Mouse (Mus musculus): ENCODE data around the gene Csad.

Gene Csad

GRCm38 (mm10) chr15:102204674-102205505 is at the start of gene Csad:
TSS of gene Csad (minus strand) at chr15:102204724.
- no peak for DNase-seq

- no peak for DNase-seq
Measured at GRCm38 (mm10) chr15:102250521-102250920, 46.0 kb upstream of the Csad start.

GRCm38 (mm10) chr15:102249967-102250366 is 45.4 kb upstream of the Csad start:
- no peak for DNase-seq

- no peak for DNase-seq
Measured at GRCm38 (mm10) chr15:102249251-102249691, 44.7 kb upstream of the Csad start.

GRCm38 (mm10) chr15:102248812-102249191 is 44.3 kb upstream of the Csad start:
- DNase-seq: no peak

DNA sequence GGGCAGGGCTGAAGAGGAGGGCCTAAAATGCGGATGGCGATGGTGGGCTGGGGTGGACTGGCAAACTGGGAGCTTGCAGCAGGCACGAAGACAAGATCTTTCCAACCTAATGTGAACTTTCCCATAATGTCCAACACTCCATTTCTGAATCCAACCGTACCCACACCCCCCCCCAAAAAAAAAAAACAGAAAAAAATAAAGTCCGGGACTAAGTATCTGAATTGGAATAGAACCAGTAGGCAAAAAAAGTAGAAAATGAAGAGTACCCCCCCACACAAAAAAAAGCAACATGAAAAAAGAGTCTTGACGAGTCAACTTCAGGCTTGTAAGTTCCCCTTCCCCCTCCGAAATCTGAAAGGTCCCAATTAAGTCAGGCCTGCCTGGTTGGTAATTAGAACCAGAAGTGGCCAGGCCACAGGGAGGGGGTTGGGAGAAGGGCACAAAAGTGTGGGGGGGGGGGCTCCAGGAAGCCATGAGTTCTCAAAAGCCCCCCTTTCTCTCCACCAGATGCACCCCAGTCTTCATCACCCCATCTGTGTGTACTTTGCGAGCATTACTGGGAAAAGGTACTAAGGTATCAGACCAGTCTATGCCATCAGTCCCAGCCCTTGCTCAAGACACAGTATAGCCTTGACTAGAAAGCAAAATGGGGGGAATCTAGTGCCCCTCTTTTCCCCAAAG is 43.7 kb upstream of the Csad start:
- DNase-seq: no peak

GRCm38 (mm10) chr15:102247252-102248130 is 43.0 kb upstream of the Csad start:
- DNase-seq: peak; percentile 53

- peak; percentile 72 for DNase-seq
Measured at GRCm38 (mm10) chr15:102246866-102247251, 42.3 kb upstream of the Csad start.

DNA sequence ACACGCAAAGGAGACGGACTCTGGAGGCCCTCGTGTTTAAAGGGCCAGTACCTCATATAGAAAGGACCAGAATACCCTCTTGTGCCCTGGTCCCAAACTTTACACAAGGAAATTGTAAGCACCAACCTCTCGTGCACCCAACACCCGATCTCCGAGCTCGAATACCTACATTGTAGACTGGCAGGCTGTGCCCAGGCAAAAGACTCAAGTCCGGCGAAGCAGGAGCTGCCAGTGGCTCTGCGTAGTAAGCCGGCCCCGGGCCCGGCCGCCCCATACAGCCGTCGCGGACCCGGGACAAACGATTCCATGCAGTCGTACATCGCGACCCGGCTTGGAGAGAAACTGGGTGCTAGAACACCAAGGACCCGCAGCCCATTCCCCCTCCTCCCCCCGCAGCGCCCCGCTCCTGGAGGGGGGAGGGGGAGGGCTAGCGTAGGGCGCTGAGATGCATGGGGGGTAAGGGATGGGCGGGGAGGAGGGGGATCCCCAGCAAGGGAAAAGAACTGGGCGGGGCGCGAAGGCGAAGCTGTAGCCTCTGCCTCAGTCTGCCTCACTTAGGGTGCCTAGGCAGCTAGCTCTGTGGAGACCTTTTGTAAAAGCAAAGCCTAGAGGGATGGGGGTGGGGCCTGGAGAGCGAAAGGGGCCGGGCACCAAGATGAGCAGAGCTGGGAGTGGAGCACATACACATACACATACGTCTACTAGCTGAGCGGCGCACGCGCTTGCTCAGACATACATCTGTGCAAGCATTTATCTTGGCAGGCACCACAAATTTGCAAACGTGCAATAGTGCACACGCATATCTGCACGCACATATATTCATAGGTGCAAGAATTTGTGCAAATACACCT is 41.6 kb upstream of the Csad start:
- DNase-seq: peak; percentile 74

DNA sequence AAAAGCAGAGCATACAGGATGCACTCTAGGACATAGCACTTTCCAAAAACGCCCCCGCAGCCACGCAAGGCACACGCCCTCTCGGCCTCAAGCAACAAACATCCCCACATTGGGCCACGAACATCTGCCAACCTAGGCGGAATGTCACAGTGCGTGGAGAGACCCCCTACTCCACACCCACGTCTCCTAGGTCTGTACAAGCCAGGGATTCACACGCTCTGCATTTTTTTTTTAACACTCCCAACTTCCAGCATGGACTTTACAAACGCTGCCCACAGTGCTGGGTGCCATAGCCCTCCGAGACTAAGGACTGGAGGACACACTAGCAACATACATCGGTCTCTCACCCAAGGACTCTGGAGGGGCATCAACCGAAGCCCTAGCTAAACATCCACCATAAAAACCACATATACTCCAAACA is 40.9 kb upstream of the Csad start:
- no peak for DNase-seq

DNA sequence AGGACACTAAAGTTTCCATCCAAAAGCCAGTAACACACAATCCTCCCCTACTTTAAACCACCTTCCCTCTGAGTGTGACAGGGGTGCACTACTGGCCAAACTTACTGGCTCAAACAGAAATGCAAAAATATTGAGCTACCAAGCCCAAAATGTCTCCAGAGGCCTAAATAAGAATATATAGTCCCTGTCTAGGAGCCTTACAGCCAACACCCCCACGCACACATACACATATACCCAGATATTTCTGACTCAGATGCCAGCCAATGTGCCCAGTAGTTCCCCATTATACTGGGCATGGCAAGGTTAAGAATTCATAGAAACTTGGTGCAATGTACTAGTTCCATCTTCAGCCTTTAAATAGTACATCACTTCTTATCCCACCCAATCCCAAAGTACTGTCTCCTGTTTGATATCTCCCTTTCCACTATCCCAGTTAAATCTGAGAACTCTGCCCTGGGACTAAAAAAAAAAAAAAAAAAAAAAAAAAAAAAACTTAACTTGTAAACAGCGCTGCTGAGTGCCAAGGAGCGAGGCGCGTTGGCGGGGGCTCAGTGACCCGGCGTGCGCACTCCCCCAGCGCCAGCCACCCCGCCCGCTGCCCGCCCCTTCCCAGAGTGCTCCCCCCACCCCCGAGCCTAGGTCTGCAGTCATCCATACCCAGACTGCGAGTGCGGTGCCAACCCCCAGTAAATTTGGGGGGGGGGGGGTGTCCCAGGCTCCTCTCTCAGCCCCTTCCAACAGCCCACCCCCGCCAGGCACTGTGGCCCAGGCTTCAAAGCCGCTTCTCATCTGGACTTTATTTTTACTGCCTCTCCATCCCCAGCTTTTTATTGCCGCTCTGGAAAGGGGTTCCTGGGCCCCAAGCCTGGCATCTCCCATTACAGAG is 40.0 kb upstream of the Csad start:
- DNase-seq: no peak

GRCm38 (mm10) chr15:102243229-102244190 is 39.0 kb upstream of the Csad start:
- DNase-seq: no peak

GRCm38 (mm10) chr15:102242404-102243228 is 38.1 kb upstream of the Csad start:
- no peak for DNase-seq

GRCm38 (mm10) chr15:102240607-102241006 is 36.1 kb upstream of the Csad start:
- no peak for DNase-seq

- DNase-seq: no peak
Measured at GRCm38 (mm10) chr15:102239851-102240250, 35.3 kb upstream of the Csad start.

DNA sequence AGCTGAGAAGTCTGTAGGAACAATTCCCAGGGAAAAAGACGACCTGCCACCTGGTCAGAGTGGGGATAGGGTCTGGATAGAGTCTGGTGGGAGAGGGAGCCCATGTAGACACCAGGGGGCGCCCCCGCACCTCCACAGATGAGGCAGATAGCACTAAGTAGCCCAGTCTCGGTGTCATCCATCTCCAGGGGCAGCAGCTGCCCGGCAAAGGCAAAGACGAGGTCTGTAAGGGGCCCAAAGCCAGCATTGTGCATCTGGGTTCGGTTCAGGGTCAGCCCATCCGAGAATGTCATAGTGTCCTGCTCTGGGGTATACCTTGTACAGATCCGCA is 34.7 kb upstream of the Csad start:
- peak; percentile 85 for DNase-seq

DNA sequence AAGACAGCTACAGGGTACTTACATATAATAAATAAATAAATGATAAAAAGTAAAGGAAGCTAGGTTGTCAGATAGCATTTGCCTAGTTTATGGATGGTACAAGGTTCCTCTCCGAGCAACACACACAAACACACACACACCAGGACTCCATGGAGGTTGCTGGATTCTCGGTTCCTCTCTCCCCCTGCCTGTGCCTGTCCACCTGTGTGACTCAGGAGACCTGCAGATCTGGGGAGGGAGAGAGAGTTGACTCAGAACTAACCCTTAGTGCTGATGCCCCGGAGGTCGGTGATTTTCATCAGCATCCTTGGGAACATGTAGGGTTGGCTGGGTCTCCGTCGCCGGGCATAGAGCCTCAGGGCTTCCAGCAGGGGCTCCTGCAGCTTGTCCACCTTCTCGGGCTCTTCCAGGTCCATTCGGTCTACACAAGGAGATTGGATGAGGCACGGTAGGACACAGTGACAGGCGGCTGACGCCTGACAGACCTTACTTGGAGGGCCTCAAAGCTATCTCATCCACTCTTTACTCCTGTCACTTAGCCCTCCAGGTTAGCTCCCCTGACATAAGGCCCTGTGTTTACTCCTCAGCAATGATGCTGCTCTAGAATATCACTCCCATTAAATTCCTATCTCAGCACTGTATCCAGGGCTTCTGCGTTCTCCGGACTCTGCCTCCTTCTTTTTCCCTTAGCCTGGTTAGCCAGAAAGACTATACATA is 34.2 kb upstream of the Csad start:
- DNase-seq: no peak

- peak; percentile 42 for DNase-seq
Measured at GRCm38 (mm10) chr15:102235371-102236027, 31.0 kb upstream of the Csad start.

All from thymus, postnatal 14 days (tissue).